Mouse (Mus musculus) forebrain, embryonic 13.5 days (tissue): ENCODE data around the gene Pir. TPM values are rescaled to one million over a fixed set of nuclear protein-coding genes. Genes with fewer than 3 reads are reported as not detected.

ENCODE experiments used
- ATAC-seq: fragments of 200-750 bp; cut with Nextera tagmentation; 2 replicates; pipeline ENCODE4 v1.8.0; 2017
- H3K27ac ChIP-seq: fragments of 300-500 bp; sonication (generic); 2 replicates; pipeline ENCODE4 v1.5.1; 2015; ENCODE audit warnings: inconsistent platforms, mild to moderate bottlenecking, moderate library complexity
- H3K27me3 ChIP-seq: fragments of 300-500 bp; sonication (generic); 2 replicates; pipeline ENCODE4 v1.6.1; 2015; ENCODE audit warnings: mild to moderate bottlenecking, inconsistent platforms
- H3K36me3 ChIP-seq: fragments of 300-500 bp; sonication (generic); 2 replicates; pipeline ENCODE4 v1.6.1; 2015; ENCODE audit warnings: mild to moderate bottlenecking, inconsistent platforms; ENCODE audit not compliant: poor library complexity, severe bottlenecking
- H3K4me1 ChIP-seq: fragments of 300-500 bp; sonication (generic); 2 replicates; pipeline ENCODE4 v1.6.1; 2015; ENCODE audit warnings: inconsistent platforms
- H3K4me2 ChIP-seq: fragments of 300-500 bp; sonication (generic); 2 replicates; pipeline ENCODE4 v1.6.1; 2015; ENCODE audit warnings: inconsistent platforms, mild to moderate bottlenecking, moderate library complexity
- H3K4me3 ChIP-seq: fragments of 300-500 bp; sonication (generic); 2 replicates; pipeline ENCODE4 v1.5.1; 2015; ENCODE audit warnings: mild to moderate bottlenecking, inconsistent platforms
- H3K9ac ChIP-seq: fragments of 300-500 bp; sonication (generic); 2 replicates; pipeline ENCODE4 v1.6.1; 2015; ENCODE audit warnings: mild to moderate bottlenecking, inconsistent platforms
- H3K9me3 ChIP-seq: fragments of 300-500 bp; sonication (generic); replicated peaks from 2 replicates; pipeline ENCODE4 v1.6.1; 2016; ENCODE audit warnings: inconsistent platforms
- WGBS: fragments of 180-500 bp; shearing (Covaris S2); methylation state at CpG from one replicate; pipeline ENCODE4 v1.1.7; 2015; 5-methylcytosine and 5-hydroxymethylcytosine counted together
- polyA plus RNA-seq: library from polyadenylated mRNA; unstranded; fragments of >200 nt; fragmentation: Nextera tagmentation; extraction: Ambion mirVana; gene quantifications from 2 replicates; pipeline ENCODE4 v1.2.1, GENCODE M21; 2015

The Pir gene
- polyA plus RNA-seq, 1 experiment from 2014 or later = 4.1 TPM

GRCm38 (mm10) chrX:164280918-164281647, 11.9 kb downstream of the Pir start:
- no peaks in the 10 kb centered on the region for H3K4me1 ChIP-seq
- no peak overlapping the region for H3K9ac ChIP-seq
- no peak for ATAC-seq
- no peak overlapping the region for H3K4me2 ChIP-seq
- WGBS = 81% methylated on average over 7 of the region's 7 CpGs
- H3K27me3 ChIP-seq = no peaks in the 10 kb centered on the region
- no peak overlapping the region for H3K4me3 ChIP-seq
- H3K36me3 ChIP-seq = no peaks in the 10 kb centered on the region
- no peaks in the 10 kb centered on the region for H3K9me3 ChIP-seq
- no peak overlapping the region for H3K27ac ChIP-seq

- 86% methylated on average over 4 of the region's 4 CpGs for WGBS
- no peak overlapping the region for H3K27ac ChIP-seq
- H3K4me2 ChIP-seq = no peak overlapping the region
- no peaks in the 10 kb centered on the region for H3K9me3 ChIP-seq
- no peaks in the 10 kb centered on the region for H3K4me1 ChIP-seq
- ATAC-seq = no peak
- no peaks in the 10 kb centered on the region; the same call in 1 of the 2 replicates for H3K27me3 ChIP-seq
- no peaks in the 10 kb centered on the region for H3K36me3 ChIP-seq
- no peak overlapping the region for H3K9ac ChIP-seq
- no peak overlapping the region for H3K4me3 ChIP-seq
These were observed 14.6 kb downstream of the Pir start for GRCm38 (mm10) chrX:164283808-164284207.

- H3K4me3 ChIP-seq = no peak overlapping the region
- WGBS = 64% methylated on average over 3 of the region's 3 CpGs
- ATAC-seq = no peak
- no peak overlapping the region for H3K27ac ChIP-seq
- no peaks in the 10 kb centered on the region for H3K4me1 ChIP-seq
- H3K4me2 ChIP-seq = no peak overlapping the region
- H3K36me3 ChIP-seq = no peaks in the 10 kb centered on the region
- H3K9ac ChIP-seq = no peak overlapping the region
- H3K9me3 ChIP-seq = no peaks in the 10 kb centered on the region
- H3K27me3 ChIP-seq = no peaks in the 10 kb centered on the region; the same call in 1 of the 2 replicates
These were observed 17.9 kb downstream of the Pir start for GRCm38 (mm10) chrX:164287077-164287476.

GRCm38 (mm10) chrX:164291147-164291546, 22.0 kb downstream of the Pir start:
- Histone ChIP-seq H3K4me3 (no peak overlapping the region), H3K27me3 (no peaks in the 10 kb centered on the region; the same call in 1 of the 2 replicates), H3K4me1 (no peaks in the 10 kb centered on the region), H3K9ac (no peak overlapping the region), H3K4me2 (no peak overlapping the region), H3K27ac (no peak overlapping the region), H3K36me3 (no peaks in the 10 kb centered on the region), H3K9me3 (no peaks in the 10 kb centered on the region)
- 68% methylated on average over 5 of the region's 5 CpGs for WGBS
- ATAC-seq = no peak

GRCm38 (mm10) chrX:164306250-164306649, 37.1 kb downstream of the Pir start:
- H3K9ac ChIP-seq = no peak overlapping the region
- 68% methylated on average over 2 of the region's 2 CpGs for WGBS

GRCm38 (mm10) chrX:164313876-164314275, 44.7 kb downstream of the Pir start:
- H3K36me3 ChIP-seq = no peaks in the 10 kb centered on the region
- no peaks in the 10 kb centered on the region for H3K27me3 ChIP-seq
- no peaks in the 10 kb centered on the region for H3K4me1 ChIP-seq
- 62% methylated on average over 1 of the region's 1 CpGs for WGBS
- H3K9me3 ChIP-seq = no peaks in the 10 kb centered on the region
- no peak overlapping the region for H3K4me2 ChIP-seq
- no peak overlapping the region for H3K9ac ChIP-seq
- no peak overlapping the region for H3K27ac ChIP-seq
- H3K4me3 ChIP-seq = no peak overlapping the region
- ATAC-seq = peak; percentile 94; the same call in 1 of the 2 replicates

More at GRCm38 (mm10) chrX:164306250-164306649, 37.1 kb downstream of the Pir start:
- Histone ChIP-seq H3K4me2 (no peak overlapping the region), H3K4me3 (no peak overlapping the region), H3K27ac (no peak overlapping the region), H3K36me3 (no peaks in the 10 kb centered on the region), H3K4me1 (no peaks in the 10 kb centered on the region), H3K9me3 (no peaks in the 10 kb centered on the region), H3K27me3 (no peaks in the 10 kb centered on the region)
- ATAC-seq = no peak

DNA sequence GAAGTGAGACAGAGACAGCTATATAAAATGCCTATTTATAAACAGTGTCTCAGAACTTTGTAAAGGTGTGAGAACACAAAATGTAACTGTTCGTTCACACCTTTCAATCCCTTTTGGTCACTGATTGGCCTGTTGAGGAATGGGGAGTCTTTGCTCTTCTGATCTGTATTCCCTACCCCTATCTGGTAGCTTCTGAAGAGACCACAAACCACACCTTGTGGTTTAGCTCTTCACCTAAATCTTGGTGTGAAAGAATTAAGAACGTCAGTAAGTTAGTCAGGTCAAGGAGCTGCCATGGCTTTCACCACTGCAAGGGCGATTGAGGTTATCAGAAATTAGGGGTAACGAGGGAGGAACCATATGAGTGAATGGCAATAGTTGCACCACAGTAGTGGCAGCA, 49.4 kb downstream of the Pir start:
- Histone ChIP-seq H3K9ac (no peak overlapping the region), H3K36me3 (no peaks in the 10 kb centered on the region), H3K4me3 (no peak overlapping the region), H3K27ac (no peak overlapping the region), H3K4me1 (no peaks in the 10 kb centered on the region), H3K4me2 (no peak overlapping the region), H3K9me3 (no peaks in the 10 kb centered on the region), H3K27me3 (no peaks in the 10 kb centered on the region)
- WGBS = 89% methylated on average over 4 of the region's 4 CpGs
- ATAC-seq = no peak

DNA sequence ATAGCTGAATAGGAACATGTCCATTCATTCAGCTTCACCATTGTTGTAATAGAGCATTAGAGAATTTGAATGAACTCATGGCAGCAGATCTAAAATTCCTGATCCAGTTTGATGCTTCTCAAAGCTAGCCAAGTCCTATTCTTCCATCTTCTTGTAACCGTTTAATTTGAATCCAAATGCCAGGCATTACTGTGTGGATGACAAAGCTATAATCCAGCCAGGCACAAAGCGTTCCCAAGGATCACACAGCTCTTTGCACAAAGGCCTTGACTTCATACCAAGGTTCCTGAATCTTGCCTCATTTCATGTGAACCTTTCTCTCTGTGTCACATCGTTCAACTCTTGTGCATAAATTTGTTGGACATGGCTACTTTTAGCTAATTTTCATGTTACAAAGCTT, 50.9 kb downstream of the Pir start:
- no peak overlapping the region for H3K4me3 ChIP-seq
- no peak for ATAC-seq
- H3K9ac ChIP-seq = no peak overlapping the region
- H3K4me1 ChIP-seq = no peaks in the 10 kb centered on the region
- WGBS = 62% methylated on average over 3 of the region's 3 CpGs
- H3K36me3 ChIP-seq = no peaks in the 10 kb centered on the region
- no peak overlapping the region for H3K27ac ChIP-seq
- no peak overlapping the region for H3K4me2 ChIP-seq
- H3K27me3 ChIP-seq = no peaks in the 10 kb centered on the region
- H3K9me3 ChIP-seq = no peaks in the 10 kb centered on the region

DNA sequence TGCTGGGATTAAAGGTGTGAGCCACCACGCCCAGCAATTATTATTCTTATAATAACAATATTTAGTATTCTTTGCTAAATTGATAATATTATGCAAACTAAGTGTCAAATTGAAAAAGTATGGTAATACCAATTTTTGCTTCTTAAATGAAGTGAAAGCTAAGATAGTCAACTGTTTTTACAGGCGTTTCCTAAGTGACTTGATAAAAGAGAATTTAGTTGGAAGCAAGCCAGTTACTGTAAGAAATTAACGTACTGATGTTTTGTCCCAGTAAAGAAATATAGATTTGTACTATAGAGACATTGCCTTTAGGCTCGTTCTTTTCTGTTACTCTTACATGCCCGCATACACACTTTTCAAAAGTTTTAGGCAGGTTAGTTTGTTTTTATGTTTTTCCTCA, 53.3 kb downstream of the Pir start:
- Histone ChIP-seq H3K27me3 (no peaks in the 10 kb centered on the region), H3K4me3 (no peak overlapping the region), H3K9me3 (no peaks in the 10 kb centered on the region), H3K27ac (no peak overlapping the region), H3K4me1 (no peaks in the 10 kb centered on the region), H3K9ac (no peak overlapping the region), H3K4me2 (no peak overlapping the region), H3K36me3 (no peaks in the 10 kb centered on the region)
- 81% methylated on average over 5 of the region's 5 CpGs for WGBS
- ATAC-seq = no peak

DNA sequence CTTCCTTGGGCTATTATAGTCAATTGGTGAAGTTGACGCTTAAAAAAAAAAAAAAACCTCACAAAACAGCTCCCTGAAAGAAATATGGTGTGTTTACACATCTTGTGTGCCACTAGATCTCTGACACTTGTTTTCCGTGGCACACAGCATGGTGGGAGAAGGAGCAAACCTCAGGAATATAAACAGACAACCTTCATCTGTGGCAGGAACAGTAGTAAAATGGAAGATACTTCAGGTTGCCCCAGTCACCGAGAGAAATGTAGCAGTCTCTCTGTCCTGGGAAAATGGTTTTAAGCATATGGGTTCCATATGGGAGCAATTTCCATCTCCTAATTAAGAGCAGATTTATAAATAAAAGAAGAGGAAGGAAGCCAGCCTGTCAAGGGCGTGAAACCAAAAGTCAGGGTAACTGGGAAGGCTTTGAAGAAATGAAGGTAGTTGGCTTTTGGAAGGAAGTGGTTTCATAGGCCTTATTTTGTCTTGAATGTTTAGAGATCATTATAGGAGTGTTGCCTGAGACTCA, 54.3 kb downstream of the Pir start:
- no peaks in the 10 kb centered on the region for H3K36me3 ChIP-seq
- no peak overlapping the region for H3K27ac ChIP-seq
- ATAC-seq = no peak
- H3K9ac ChIP-seq = no peak overlapping the region
- no peaks in the 10 kb centered on the region for H3K4me1 ChIP-seq
- H3K4me2 ChIP-seq = no peak overlapping the region
- H3K4me3 ChIP-seq = no peak overlapping the region
- WGBS = 77% methylated on average over 4 of the region's 4 CpGs
- H3K27me3 ChIP-seq = no peaks in the 10 kb centered on the region
- no peaks in the 10 kb centered on the region for H3K9me3 ChIP-seq

DNA sequence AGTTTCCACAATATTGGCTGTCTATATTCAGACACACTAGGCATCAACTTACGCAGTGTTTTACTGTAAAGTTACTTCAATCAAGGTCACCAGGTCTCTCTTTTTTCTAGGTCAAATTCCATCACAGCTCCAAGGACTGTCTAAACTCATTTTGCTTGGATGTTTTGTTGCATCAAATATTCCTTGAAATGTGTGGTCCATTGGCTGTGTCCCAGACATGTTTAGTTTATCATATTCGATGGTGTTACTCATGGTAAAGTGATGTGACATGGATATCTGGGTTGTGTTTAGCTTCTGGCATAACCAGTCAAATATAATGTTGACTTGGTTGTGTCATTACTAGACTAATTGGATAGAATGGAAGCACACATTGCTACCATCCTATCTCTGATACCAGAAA, 61.2 kb downstream of the Pir start:
- ATAC-seq = no peak
- H3K9me3 ChIP-seq = no peaks in the 10 kb centered on the region
- WGBS = 94% methylated on average over 2 of the region's 2 CpGs

GRCm38 (mm10) chrX:164330766-164331165, 61.6 kb downstream of the Pir start:
- WGBS = 84% methylated on average over 3 of the region's 3 CpGs
- H3K4me3 ChIP-seq = no peak overlapping the region
- no peak overlapping the region for H3K27ac ChIP-seq

More for the DNA sequence above, 61.2 kb downstream of the Pir start:
- Histone ChIP-seq H3K36me3 (no peaks in the 10 kb centered on the region), H3K27ac (no peak overlapping the region), H3K4me1 (no peaks in the 10 kb centered on the region), H3K27me3 (no peaks in the 10 kb centered on the region), H3K4me3 (no peak overlapping the region), H3K9ac (no peak overlapping the region), H3K4me2 (no peak overlapping the region)

DNA sequence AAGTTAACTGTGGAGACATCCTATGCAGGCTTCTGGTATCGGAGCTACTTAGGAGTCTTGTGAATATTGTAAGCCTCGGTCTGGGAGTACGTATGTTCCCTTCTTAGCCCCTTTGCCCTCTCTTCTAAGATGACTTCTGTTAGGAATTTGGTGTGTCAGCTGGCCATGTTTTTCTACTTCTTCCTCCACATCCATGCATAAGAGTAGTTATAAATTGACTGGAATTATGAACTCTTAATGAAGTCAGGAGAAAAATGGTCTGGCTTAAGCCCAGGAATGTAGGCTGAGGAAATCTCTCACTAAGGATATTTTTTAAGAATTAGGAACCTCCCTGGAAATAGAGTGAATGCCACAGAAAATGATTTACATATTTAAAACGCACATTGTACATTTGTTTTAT, 69.4 kb downstream of the Pir start:
- no peaks in the 10 kb centered on the region for H3K4me1 ChIP-seq
- H3K4me3 ChIP-seq = no peak overlapping the region
- no peaks in the 10 kb centered on the region for H3K36me3 ChIP-seq
- H3K9ac ChIP-seq = no peak overlapping the region
- H3K4me2 ChIP-seq = no peak overlapping the region
- 78% methylated on average over 4 of the region's 4 CpGs for WGBS
- no peaks in the 10 kb centered on the region for H3K9me3 ChIP-seq
- H3K27me3 ChIP-seq = no peaks in the 10 kb centered on the region
- ATAC-seq = no peak
- no peak overlapping the region for H3K27ac ChIP-seq

More at GRCm38 (mm10) chrX:164330766-164331165, 61.6 kb downstream of the Pir start:
- no peaks in the 10 kb centered on the region for H3K27me3 ChIP-seq
- H3K36me3 ChIP-seq = no peaks in the 10 kb centered on the region
- H3K4me2 ChIP-seq = no peak overlapping the region
- no peak for ATAC-seq
- no peak overlapping the region for H3K9ac ChIP-seq
- no peaks in the 10 kb centered on the region for H3K9me3 ChIP-seq
- no peaks in the 10 kb centered on the region for H3K4me1 ChIP-seq
